Mouse (Mus musculus) myocyte (in vitro differentiated cells): ENCODE results near the gene Rps6kc1.

Experiments
- E2F4 ChIP-seq: IDR thresholded peaks from one replicate; pipeline ENCODE4 v1.6.1; 2011; ENCODE audit warnings: mild to moderate bottlenecking, control low read depth, moderate library complexity; ENCODE audit not compliant: insufficient read depth
- MAX ChIP-seq: IDR thresholded peaks from one replicate; pipeline ENCODE4 v1.6.1; 2011; ENCODE audit warnings: low read depth, mild to moderate bottlenecking, control low read depth
- MYOD1 ChIP-seq, 3 experiments: IDR thresholded peaks; one replicate each; pipeline ENCODE4 v1.6.1; 2011; ENCODE audit warnings: control low read depth in 2 of 3, low read depth in 2 of 3, mild to moderate bottlenecking in 2 of 3, moderate library complexity in 1 of 3; ENCODE audit not compliant: insufficient read length in 2 of 3, control insufficient read depth in 1 of 3
- MYOG ChIP-seq, 3 experiments: IDR thresholded peaks; one replicate each; pipeline ENCODE4 v1.6.1; 2011; ENCODE audit warnings: control low read depth in 2 of 3, low read depth in 2 of 3, mild to moderate bottlenecking in 2 of 3; ENCODE audit not compliant: insufficient read length in 2 of 3, control insufficient read depth in 1 of 3, insufficient read depth in 1 of 3
- POLR2A ChIP-seq: IDR thresholded peaks from one replicate; pipeline ENCODE4 v1.6.1; 2011; ENCODE audit warnings: low read depth, mild to moderate bottlenecking, control low read depth, moderate library complexity; ENCODE audit not compliant: insufficient read length
- POLR2AphosphoS2 ChIP-seq: IDR thresholded peaks from one replicate; pipeline ENCODE4 v1.6.1; 2011; ENCODE audit warnings: low read depth, control low read depth; ENCODE audit not compliant: insufficient read length
- TCF12 ChIP-seq: IDR thresholded peaks from one replicate; pipeline ENCODE4 v1.6.1; 2011; ENCODE audit warnings: mild to moderate bottlenecking, control low read depth; ENCODE audit not compliant: poor library complexity, insufficient read depth, severe bottlenecking
- USF1 ChIP-seq: IDR thresholded peaks from one replicate; pipeline ENCODE4 v1.6.1; 2011; ENCODE audit warnings: low read depth, mild to moderate bottlenecking, control low read depth, moderate library complexity

- TF ChIP-seq MYOG (IDR thresholded peaks at IDR 0.05; ENCODE audit: control insufficient read depth in 1 of 3, insufficient read depth in 1 of 3, insufficient read length in 2 of 3, low read depth in 2 of 3) (no peak), TCF12 (no peak), USF1 (no peak), POLR2A (no peak), E2F4 (no peak), MAX (no peak), POLR2AphosphoS2 (no peak), MYOD1 (IDR thresholded peaks at IDR 0.05; ENCODE audit: control insufficient read depth in 1 of 3, insufficient read length in 2 of 3, low read depth in 2 of 3) (no peak)
These were observed 64.6 kb downstream of the Rps6kc1 start for GRCm38 (mm10) chr1:190846956-190847355.
